Mouse (Mus musculus) megakaryocyte, embryonic 14.5 days (primary cell): Measurements from ENCODE around the gene Sp9. TPM values are rescaled to one million over a fixed set of nuclear protein-coding genes. Genes with fewer than 3 reads are reported as not detected.

Experiments
- H3K27me3 ChIP-seq: replicated peaks from 2 replicates; pipeline ENCODE3; 2012; ENCODE audit warnings: inconsistent platforms
- H3K36me3 ChIP-seq: replicated peaks from 2 replicates; pipeline ENCODE3; 2012; ENCODE audit warnings: low read length, inconsistent platforms, mixed read lengths
- H3K4me1 ChIP-seq: 2 replicates; pipeline ENCODE4 v1.6.1; 2012; ENCODE audit warnings: inconsistent platforms
- H3K4me3 ChIP-seq: replicated peaks from 2 replicates; pipeline ENCODE3; 2012; ENCODE audit warnings: moderate library complexity, mild to moderate bottlenecking, inconsistent platforms
- H3K9me3 ChIP-seq: 2 replicates; pipeline ENCODE4 v1.6.1; 2012; ENCODE audit warnings: inconsistent platforms
- FLI1 ChIP-seq: IDR thresholded peaks from 2 replicates; pipeline ENCODE4 v1.6.1; 2012; ENCODE audit warnings: low read length, inconsistent platforms, mixed read lengths
- GATA1 ChIP-seq: IDR thresholded peaks from 3 replicates; pipeline ENCODE4 v1.6.1; 2012; ENCODE audit warnings: mixed read lengths, low read length, inconsistent platforms, borderline replicate concordance
- polyA plus RNA-seq: library from polyadenylated mRNA; stranded (reverse); fragments of >175 nt; gene quantifications from 2 replicates; pipeline ENCODE4 v1.2.3, GENCODE M21; 2012; ENCODE audit warnings: low replicate concordance; ENCODE audit not compliant: insufficient read depth

Sp9 gene
- polyA plus RNA-seq, 1 experiment = not detected

DNA sequence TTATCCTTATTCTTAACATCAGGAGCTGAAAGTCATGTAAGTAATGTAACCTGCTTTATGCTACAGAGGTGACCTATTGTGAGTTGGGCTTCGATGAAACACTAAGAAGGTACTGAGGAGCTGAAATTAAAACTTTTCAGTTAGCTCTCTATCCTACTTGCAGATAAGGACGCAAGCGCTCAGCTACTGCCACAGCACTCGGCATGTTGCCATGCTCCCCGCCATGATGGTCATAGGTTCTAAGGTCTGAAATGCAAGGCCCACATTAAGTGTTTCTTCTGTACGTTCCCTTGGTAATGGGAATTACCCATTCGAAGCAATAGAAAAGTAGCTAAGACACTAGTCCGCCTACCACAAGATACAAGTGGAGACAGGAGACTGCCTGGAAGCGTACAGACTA, 31.0 kb downstream of the Sp9 start:
- Histone ChIP-seq H3K4me3 (no peak overlapping the region), H3K9me3 (no peaks in the 10 kb centered on the region), H3K27me3 (no peaks in the 10 kb centered on the region), H3K36me3 (peaks cover 94% of the 10 kb centered on the region), H3K4me1 (no peaks in the 10 kb centered on the region; the same call in 1 of the 2 replicates)
- TF ChIP-seq FLI1 (no peak), GATA1 (no peak)

DNA sequence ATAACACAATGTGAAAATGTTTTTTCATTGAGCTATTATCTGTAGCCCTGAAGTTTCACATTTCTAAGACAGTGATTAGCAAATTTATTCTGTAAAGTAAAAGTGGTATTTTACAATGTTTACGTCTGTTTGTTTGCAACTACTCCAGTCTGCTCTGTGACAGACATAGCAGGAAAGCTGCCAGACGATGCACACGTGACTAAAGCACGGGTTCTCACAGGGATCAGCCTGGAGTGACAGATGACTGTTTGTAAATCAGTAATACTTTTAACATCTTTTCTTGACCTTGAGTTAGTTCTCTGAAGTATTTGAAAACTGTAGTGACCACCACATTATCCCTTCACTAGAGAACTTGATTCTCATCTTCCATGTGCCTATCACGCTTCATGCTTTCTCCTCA, 32.8 kb downstream of the Sp9 start:
- H3K27me3 ChIP-seq = no peaks in the 10 kb centered on the region
- H3K36me3 ChIP-seq = peaks cover 92% of the 10 kb centered on the region
- no peaks in the 10 kb centered on the region; the same call in 1 of the 2 replicates for H3K4me1 ChIP-seq
- TF ChIP-seq FLI1 (no peak), GATA1 (no peak)
- H3K4me3 ChIP-seq = no peak overlapping the region
- no peaks in the 10 kb centered on the region for H3K9me3 ChIP-seq

DNA sequence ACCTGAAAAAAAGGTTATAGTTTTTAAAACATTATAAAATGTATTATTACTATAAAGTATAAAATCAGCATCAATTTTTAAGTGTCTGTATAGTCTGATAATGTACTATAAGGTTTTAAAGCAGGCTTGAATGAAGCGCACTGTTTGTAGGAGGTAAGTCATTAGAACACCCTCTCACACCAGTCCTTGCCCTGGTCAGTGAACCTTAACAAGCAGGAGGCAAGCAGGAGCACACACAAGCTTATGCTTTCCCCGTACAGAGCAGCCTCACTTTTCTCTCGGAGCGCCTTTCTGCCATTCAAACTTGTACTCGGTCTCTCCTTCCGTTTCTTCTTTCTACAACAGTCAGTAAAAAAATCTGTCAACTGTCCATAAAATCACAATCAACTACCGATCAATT, 34.3 kb downstream of the Sp9 start:
- no peak overlapping the region for H3K4me3 ChIP-seq
- H3K4me1 ChIP-seq = peaks cover 5% of the 10 kb centered on the region
- peaks cover 94% of the 10 kb centered on the region for H3K36me3 ChIP-seq
- H3K27me3 ChIP-seq = no peaks in the 10 kb centered on the region
- no peak for TF ChIP-seq GATA1
- no peak for TF ChIP-seq FLI1
- no peaks in the 10 kb centered on the region for H3K9me3 ChIP-seq

DNA sequence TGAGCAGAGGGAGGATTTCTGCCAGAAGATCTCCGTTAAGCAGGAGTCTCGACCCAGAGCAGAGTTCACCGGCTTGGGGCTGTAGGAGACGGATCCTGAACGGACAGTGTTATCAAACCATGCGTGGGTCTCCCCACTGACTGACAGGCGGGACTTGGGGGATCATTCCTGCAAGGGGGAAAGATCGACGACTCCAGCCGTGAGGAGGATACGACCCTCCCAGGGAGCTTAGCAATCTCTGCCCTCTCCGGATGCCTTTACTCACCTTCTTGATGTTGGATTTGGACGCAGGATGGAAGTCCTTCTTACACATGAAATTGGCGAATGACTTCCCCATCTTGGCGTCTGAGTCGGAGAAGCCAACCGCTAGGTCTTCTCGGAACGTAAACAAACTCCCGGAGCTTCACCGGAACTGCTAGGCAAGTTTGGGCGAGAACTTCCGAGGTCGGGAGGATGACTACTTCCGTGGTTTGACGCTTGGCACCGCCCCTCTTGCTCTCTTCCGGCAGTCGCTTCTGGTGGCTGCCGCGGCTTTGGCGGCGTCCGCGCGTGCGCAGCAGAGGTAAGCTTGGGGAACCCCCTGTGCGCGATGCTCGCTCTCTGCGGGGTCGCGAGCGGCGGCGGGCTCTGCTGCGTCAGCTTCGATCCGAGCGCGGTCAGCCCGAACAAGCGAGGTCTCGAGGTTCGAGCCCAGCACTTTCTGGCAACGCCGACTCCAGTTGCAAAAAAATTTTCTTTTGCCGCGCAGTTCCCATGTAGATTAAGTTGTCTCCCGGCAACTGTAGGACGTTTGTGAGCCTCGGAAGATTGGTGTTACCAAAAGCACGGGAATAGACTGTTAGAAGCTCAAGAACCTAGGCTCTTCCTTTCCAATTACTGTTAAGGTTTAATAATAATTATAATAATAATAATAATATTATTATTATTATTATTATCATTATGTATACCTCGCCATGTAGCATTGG, 40.7 kb downstream of the Sp9 start, which contains the start of the genes Scrn3 and Cir1:
Gene Scrn3, plus strand, starts transcription at position 450 of the 965 bp plus-strand sequence.
Gene Cir1, minus strand, starts transcription at position 550 of the 965 bp plus-strand sequence.
- TF ChIP-seq GATA1 (no peak), FLI1 (0 out of 2 replicates have a peak, but pooled peaks have one; percentile 32)
- H3K4me1 ChIP-seq = peaks cover 34% of the 10 kb centered on the region
- no peaks in the 10 kb centered on the region for H3K9me3 ChIP-seq
- H3K4me3 ChIP-seq = peak within 1 kb of the TSS; percentile 100
- no peaks in the 10 kb centered on the region for H3K27me3 ChIP-seq
- H3K36me3 ChIP-seq = peaks cover 38% of the 10 kb centered on the region

DNA sequence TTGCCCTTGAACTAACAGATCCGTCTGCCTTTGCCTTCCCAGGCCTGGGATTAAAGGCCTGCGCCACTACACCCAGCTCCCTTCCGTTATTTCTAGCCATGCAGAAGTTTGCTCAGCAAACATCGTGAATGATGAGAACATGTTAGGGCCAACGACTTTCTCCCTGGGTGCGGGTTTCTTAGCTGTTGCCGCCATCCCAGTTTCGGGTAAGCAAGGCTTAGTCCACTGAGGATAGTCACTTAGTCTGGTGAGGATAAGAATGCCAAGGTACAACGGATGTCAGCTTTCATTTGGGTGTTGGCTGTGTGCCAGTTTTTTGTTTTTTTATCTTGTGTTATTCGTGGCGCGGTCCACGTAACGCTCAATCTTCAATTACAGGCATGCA, 41.4 kb downstream of the Sp9 start:
- Histone ChIP-seq H3K27me3 (no peaks in the 10 kb centered on the region), H3K9me3 (no peaks in the 10 kb centered on the region), H3K36me3 (peaks cover 37% of the 10 kb centered on the region), H3K4me3 (peak overlapping the region; percentile 100), H3K4me1 (peaks cover 35% of the 10 kb centered on the region)
- TF ChIP-seq GATA1 (no peak), FLI1 (no peak)

DNA sequence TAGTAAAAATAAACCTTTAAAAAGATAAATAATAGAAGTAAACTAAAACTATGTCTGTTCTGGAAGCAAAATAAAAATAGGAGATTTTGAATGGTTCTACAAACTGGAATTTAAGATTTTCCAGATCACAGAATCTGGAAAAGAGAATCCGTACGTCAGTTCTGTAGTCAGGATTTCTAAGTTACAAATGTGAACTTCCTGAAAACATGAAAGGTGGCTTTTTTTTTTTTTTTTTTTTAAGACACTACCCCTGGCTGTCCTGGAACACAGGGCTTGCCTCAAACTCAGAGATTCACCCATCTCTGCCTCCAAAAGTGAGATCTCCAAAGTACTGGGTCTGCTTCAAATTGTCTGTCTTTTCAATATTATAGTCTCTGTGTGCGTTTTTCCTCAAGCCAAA, 42.6 kb downstream of the Sp9 start:
- peaks cover 37% of the 10 kb centered on the region for H3K4me1 ChIP-seq
- no peak overlapping the region for H3K4me3 ChIP-seq

DNA sequence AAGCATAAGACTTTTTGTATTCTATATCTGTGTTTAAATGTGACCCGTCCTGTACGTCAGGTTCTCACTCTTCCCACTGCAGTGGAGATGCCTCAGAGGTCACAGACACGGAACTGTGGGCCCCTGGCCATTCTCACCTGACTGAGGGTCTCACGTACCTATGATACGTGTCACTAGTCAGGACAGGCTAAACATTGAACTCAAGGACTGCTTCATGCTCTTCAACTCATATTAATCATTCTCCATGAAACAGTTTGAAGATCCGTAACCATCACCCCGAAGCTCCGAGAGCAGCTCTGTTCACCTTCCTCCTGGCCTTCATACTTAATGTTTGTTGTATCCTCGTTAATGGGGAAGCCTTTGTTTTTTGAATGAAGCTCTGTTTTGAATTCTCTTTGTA, 45.7 kb downstream of the Sp9 start:
- TF ChIP-seq FLI1 (no peak), GATA1 (no peak)
- no peaks in the 10 kb centered on the region for H3K9me3 ChIP-seq
- no peak overlapping the region for H3K4me3 ChIP-seq
- peaks cover 28% of the 10 kb centered on the region for H3K36me3 ChIP-seq
- peaks cover 37% of the 10 kb centered on the region for H3K4me1 ChIP-seq
- H3K27me3 ChIP-seq = no peaks in the 10 kb centered on the region

More for the DNA sequence above, 42.6 kb downstream of the Sp9 start:
- H3K9me3 ChIP-seq = no peaks in the 10 kb centered on the region
- TF ChIP-seq FLI1 (no peak), GATA1 (no peak)
- no peaks in the 10 kb centered on the region for H3K27me3 ChIP-seq
- H3K36me3 ChIP-seq = peaks cover 33% of the 10 kb centered on the region

DNA sequence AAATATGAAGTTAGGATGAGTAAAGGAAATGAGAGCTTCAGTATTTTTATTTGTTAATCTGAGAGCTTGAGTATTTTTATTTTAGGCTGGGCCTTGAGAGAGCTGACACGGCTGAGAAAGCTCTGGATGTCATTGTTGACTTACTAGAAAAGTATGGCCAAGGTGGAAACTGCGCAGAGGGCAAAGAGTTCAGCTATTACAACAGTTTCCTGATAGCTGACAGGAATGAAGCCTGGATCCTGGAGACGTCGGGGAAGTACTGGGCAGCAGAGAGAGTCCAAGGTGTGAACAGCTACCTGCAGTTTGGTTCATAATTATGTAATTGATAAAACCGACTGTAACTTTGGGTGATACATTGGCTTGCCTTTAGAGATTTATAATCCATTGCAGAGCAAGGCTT, 47.5 kb downstream of the Sp9 start:
- no peaks in the 10 kb centered on the region for H3K27me3 ChIP-seq
- H3K9me3 ChIP-seq = no peaks in the 10 kb centered on the region
- peaks cover 32% of the 10 kb centered on the region for H3K36me3 ChIP-seq
- no peak for TF ChIP-seq GATA1
- no peak for TF ChIP-seq FLI1
- peaks cover 24% of the 10 kb centered on the region for H3K4me1 ChIP-seq
- H3K4me3 ChIP-seq = no peak overlapping the region

DNA sequence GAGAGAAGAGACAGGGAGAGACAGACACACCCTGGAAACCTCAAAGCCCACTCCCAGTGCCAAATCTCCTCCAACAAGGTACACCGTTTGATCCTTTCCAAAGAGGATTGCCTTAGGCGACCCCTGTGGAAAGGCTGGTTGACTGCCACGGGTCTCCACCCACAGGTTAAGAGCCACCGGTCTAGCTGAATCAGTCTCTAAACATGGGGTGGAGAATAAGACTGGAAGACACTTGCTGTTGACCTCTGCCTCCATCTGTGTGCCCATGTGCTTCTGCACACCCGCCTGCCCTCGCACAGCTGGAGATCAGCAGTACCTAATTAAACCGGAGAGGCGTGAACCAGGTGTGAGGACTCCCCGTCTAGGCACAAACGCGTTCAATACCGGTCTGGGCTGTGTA, 51.3 kb downstream of the Sp9 start:
- peaks cover 24% of the 10 kb centered on the region for H3K36me3 ChIP-seq
- TF ChIP-seq GATA1 = no peak
- no peak for TF ChIP-seq FLI1
- H3K4me1 ChIP-seq = peaks cover 12% of the 10 kb centered on the region
- H3K4me3 ChIP-seq = no peak overlapping the region
- no peaks in the 10 kb centered on the region for H3K27me3 ChIP-seq
- H3K9me3 ChIP-seq = no peaks in the 10 kb centered on the region

DNA sequence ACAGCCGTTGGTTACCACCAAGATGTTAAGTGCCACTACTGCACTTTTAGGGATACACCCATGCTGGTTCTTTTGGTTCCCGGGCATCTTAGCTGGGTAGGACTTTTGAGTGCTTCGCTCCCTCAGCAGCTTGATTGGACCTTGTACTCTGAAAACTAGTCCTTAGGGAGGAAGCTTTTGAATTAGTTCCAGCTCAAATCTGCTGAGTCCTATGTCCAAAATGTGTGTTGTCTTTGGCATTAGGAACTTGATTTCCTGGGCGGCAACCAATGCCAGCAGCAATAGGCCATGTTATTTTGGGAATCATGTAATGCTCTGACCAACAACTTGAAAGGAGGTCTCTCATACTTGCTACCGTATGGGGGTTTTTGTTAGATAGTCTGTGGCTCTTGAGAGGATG, 54.1 kb downstream of the Sp9 start:
- no peaks in the 10 kb centered on the region for H3K27me3 ChIP-seq
- peaks cover 10% of the 10 kb centered on the region for H3K36me3 ChIP-seq
- no peaks in the 10 kb centered on the region; the same call in 1 of the 2 replicates for H3K4me1 ChIP-seq
- H3K4me3 ChIP-seq = no peak overlapping the region
- TF ChIP-seq GATA1 (no peak), FLI1 (no peak)
- H3K9me3 ChIP-seq = no peaks in the 10 kb centered on the region

Other genes starting within 250 kb of the Sp9 start
- gene Ola1, start 53.0 kb upstream of the Sp9 start, polyA plus RNA-seq = 25.8 and 26.7 TPM in 2 replicates
- 0.10 TPM in 1 of 2 replicates, not detected in the other for gene Scrn3, start 40.7 kb downstream of the Sp9 start, polyA plus RNA-seq
- gene Cir1, start 40.8 kb downstream of the Sp9 start, polyA plus RNA-seq = 14.8 TPM in 1 of 2 replicates, not detected in the other
- 0.46 TPM in 1 of 2 replicates, not detected in the other for gene Gpr155, start 114.6 kb downstream of the Sp9 start, polyA plus RNA-seq